Mouse (Mus musculus) bone marrow, adult 2 months (tissue): Measurements from ENCODE around the gene Rassf6.

Source experiments
- CTCF ChIP-seq: fragments of 200-500 bp; IDR thresholded peaks from 2 replicates; pipeline ENCODE4 v1.5.1; 2011; ENCODE audit warnings: low read length, control low read depth; ENCODE audit not compliant: control insufficient read depth, insufficient read depth
- POLR2A ChIP-seq: fragments of 200-500 bp; IDR thresholded peaks from 2 replicates; pipeline ENCODE4 v1.6.1; 2011; ENCODE audit warnings: low read depth, mild to moderate bottlenecking, control low read depth, low read length, borderline replicate concordance; ENCODE audit not compliant: control insufficient read depth

DNA sequence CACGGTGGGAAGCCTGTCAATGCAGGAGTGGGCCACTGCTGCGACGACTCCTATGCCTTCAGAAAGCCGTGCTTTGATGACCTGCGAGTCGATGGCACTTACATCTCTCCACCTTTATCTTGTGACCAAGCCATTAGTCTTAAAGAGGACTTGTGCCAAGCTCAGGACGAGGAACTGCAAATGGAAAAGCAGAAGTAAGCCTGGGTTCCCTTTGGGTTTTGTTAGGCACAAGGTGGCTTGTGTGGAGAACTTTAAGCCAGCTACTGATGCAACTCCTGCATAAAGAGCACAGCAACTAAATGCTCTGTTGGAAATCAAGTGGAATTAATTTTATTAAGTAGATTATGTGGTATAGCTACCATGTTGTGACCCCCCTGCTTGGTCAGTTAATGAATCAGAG lies 55.7 kb downstream of the Rassf6 start:
- no peak for TF ChIP-seq POLR2A
- TF ChIP-seq CTCF, result no peak
